Mouse (Mus musculus): Measurements from ENCODE around the gene Ntng1.
"Not testable (repeated sequence)": the region's sequence is repeated elsewhere in the genome, so short reads cannot be mapped to it uniquely, and the experiment has no call there.

Gene Ntng1

DNA sequence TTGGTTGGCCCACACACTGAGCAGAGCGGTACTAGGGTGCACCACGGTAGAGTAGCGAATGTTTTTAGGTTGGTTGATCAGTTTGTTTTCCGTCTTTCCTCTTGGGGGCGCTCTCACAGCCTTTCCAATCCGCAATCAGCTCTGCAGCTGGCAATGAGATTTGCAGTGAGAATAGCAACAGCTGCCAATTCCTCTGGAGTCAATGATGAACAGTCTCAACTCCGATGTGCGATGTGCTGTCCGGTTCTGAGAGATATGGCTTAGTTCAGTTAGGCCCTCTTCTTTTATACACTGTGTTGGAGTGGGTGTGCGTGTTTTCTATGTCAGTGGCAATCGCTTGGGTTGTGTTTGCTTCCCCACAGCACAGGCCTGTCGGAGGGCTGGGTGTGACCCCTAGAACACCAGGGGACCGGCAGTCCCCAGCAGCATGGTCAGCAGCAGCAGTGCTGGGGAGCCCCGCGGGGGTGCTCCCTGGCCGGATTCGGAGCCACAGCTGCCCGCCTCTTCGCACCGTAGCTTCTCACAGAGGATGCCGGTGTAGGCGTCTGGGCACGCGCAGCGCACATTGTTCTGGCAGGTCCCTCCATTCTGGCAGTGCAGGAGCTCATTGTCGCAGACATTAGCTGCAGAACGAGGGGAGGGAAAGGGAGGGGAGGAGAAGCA is 361.4 kb downstream of the Ntng1 start:
- DNase-seq (ENCODE audit: low spot score) = peak; percentile 9

DNA sequence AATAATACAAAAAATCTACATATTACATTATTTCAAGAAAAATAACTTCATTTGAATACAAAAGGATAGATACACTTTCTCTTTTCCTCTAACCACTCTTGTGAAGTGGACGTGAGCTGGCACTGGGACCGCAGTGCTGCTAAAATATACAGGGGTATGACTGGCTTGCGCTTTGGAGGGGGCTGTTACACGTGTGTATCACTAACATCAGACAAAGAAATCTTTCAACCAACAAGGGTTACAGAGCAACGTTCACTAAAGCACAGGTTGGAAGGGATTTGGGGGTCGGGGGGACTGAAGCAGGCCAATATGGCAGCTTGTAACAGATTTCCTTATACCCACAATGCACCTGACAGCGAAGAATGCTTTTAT is 361.9 kb downstream of the Ntng1 start:
- DNase-seq (ENCODE audit: low spot score) = no peak

DNA sequence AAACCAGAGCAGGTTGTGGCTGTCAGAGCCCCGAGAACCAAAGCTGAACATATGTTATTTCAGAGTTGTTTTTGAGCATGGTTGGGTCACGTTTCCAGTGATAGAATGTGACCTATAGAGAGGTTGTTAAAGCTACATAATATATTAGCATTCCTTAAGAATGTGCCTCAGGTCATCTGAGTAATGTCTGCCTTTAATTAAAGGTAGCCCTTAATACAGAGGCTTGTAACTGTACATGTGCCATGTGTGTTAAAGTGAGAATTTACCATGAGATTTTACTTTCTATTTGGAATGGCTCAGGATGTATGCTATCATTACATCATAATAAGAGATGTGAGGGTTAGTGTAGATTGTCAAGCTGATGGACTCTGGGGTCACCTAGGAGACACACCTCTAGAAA is 368.6 kb downstream of the Ntng1 start:
- no peak for DNase-seq (ENCODE audit: low spot score)

DNA sequence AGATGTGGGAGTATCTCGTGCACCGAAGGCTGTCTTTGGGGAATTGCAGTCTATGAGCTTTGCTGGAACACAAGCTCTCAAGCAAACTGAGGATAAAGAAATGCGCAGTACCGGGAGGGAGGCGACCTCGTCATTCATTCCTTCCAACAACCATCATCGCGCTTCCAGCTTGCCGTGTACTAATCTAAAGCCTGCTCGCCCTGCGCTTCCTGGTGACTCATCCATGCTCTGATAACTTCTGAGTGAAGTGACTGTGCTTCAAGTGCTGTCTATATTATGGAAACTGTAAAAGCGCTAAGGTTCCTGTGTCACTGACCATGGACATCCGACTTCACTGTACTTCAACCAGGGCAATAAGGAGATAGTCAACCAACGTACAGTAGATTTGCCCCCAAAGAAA is 371.7 kb downstream of the Ntng1 start:
- DNase-seq (ENCODE audit: low spot score) = no peak

DNA sequence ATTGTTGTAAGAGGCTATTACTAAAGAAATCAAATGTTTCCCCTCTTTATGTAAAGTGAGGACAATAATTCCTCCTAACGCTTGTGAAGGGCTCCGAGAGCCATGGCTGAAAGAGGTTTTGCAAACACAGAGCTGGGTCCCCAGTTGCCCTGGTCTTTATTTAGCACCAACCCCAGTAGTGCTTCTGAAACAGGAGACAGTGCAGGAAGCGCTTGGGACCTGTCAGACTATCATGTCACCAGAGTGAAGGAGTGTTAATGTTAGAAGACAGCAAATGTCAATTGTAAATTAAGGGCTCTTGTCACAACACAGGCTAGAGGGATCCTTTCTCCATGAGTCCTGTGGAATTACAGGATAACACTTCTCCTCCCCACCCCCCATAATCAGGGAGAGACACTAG is 376.9 kb downstream of the Ntng1 start:
- DNase-seq (ENCODE audit: low spot score) = no peak

DNA sequence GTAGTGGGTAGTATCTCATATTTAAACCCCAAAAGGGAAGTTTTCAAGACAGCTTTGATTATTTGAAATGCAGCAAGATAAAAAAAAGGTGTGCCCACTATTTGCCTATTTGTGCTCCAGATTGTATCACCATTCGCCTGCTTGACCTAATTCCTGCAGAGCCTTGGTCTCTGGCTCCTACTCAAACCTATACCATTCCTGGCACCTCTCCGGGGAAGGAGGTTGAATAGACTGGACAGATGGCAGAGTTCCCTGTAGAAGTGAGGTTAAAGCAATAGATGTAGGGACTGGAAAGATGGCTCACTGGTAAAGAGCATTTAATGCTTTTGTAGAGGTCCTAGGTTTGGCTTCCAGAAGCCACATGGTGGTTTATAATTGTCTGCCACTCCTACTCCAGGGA is 378.2 kb downstream of the Ntng1 start:
- no peak for DNase-seq (ENCODE audit: low spot score)

DNA sequence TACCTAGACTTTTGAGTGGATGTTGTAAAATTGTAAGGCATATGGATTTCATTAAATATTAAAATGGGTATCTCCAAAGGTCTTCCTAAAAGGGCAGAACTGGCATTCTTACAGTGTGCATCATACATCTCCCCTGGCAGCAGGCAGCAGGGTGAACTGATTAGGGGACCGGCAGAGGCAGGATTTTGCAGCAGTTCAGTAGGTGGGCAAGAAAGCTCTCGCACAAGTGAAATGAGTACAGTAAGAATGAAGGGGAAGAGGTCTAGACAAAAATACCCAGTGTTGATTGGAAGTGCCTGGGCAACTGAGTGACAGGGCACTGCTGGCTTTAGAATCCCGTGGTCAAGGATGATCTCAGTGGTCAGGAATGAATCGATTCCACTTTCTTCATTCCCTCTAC is 378.7 kb downstream of the Ntng1 start:
- DNase-seq (ENCODE audit: low spot score) = no peak

DNA sequence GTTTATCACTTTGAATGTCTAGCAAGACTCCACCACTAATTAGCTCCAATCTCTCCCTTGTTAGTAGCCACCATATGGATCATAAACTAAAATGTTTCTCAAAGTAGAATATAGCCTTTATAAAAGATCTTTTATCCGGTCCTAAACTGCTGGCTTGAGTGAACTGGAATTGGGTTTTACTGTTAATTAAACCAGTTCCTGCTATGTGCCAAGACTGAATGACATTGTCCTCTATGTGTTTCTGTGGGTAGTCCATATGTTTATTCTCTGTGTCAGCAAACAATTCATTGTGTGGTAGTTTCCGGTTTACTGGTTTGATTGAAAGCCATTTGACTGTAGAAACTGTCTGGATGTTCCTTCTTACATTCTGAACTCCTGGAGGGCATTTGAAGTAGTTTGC is 387.4 kb downstream of the Ntng1 start:
- no peak for DNase-seq (ENCODE audit: low spot score)

DNA sequence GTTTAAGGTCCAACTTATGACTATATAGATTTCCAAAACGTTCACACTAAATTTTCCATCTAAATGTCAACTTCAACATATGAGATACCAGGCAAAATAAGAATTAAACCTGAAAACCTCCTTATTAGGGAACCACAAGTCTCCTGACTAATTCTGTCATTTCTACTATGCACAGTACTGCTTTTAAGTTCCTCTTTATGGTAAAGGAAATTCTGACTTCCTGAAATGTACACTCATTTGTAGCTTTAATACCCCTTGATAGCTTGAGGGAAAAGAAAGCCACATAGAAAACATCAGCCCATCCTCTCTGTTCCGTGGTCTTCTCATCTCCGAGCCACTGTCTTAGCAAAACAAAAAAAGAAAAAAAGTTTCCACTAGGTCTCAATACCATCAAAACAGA is 396.2 kb downstream of the Ntng1 start:
- DNase-seq (ENCODE audit: low spot score) = not testable (repeated sequence)

DNA sequence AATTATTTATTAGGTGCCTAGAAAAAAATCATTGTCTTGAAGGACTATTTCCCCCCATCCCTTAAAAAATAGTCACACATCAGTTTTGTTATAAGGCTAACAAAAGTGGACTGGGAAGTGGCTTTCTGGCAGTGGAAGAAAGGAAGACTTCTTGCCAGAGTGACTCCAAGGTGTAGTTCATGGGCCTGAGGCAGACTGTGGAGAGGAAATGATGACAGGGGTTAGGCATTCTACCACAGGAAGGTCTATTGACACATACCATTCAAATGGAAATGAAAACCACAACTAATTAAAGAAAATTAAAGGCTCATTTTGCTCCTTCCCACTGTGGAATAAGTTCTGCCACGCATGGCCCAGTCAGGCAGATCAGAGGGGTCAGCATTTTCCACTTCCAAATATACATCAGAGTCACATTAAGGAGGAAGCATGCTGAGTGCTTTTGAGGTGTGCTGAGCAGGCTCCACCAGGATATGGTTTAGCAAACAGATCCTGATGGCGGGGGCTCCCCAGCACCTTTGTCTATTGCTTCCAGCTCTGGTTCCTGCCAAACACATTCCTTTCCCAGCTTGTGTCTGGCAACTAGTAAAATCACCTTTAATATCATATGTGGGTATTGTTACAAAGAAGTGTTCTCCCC is 403.2 kb downstream of the Ntng1 start:
- no peak for DNase-seq (ENCODE audit: low spot score)

DNA sequence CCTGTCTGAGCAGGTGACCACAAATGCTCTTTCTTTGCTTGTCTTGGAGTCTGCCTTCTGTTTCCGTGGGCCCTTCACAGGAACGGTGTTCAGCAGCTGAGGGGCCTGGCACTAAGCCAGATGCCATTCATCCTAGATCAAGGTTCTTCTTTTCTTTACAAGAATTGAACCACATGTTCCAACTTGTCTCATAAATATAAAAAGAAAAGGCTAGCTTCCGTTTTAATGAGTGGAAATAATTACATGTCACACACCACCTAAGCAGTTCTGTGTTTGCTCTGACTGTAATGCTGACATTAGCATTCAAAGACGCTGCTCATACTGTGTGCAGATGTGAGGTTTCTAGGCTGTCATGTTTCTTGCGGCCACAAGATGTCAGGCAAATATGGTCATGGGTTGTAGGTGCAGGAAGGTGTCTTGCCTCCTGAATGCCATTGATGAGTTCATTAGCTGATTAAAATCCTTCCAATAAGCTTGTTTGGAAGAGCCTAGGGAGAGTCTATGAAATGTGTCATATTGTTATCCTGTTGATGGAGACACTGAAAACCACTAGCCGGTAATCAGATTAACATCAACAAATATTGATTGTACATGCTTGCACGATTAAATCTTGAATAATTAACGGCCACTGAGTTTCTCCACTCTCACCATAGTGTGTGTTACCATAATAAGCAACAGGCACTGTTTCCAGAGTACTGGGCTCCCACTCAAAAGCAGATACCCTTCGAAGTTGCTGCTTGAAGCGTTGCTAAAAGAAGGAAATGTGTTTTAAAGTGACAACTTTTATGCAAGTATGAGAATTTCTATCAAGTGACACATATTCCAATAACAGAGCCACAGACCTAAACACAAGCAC is 411.3 kb downstream of the Ntng1 start:
- peak; percentile 15 for DNase-seq (ENCODE audit: low spot score)

DNA sequence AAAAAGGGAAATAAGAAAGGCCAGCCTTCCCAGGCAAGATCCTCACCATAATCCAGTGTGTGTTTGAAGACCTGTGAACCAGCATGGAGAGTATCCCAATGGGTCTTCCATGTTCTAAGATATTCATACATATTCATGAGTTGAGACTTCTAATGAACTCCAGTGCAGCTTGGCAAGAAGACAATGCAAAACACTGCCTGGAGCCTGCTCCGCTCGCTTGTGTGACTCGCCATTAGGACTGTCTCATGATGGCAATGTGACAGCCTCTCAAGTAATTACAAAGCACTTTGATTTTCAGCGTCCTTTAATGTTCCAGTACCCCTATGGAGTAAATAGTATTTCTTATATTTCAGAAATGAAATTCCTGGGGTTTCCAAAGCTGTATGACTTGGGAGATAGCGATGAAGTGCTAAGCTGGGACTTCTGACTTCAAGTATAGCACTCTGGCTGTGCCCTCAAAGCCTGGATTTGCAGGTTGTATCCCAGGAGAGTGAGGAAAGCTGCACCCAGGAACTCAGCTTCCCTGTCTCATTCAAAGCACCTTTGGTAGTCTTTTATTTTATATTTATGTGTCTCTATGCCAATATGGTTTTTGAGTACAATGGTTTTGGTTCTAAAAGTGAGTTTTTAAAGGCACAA is 412.1 kb downstream of the Ntng1 start:
- no peak for DNase-seq (ENCODE audit: low spot score)
